Comparison of ENCODE assay signal across 11 mouse cellular contexts in genomic region chr10:127047954-127048353, GRCm38 (mm10). TPM values are rescaled to one million over a fixed set of nuclear protein-coding genes. Genes with fewer than 3 reads are reported as not detected.
DNase-seq lines count a peak whose midpoint lies in the region; ATAC-seq and TF ChIP-seq lines count a peak whose summit lies in the region.
"Had no signal": no experiment of that assay in that cellular context is flagged by ENCODE, and none has a peak within 500 bp of the region (broad histone marks: within the 10 kb centered on the region; RNA-seq: fewer than 3 reads in every experiment).

TSS of gene Cyp27b1 (plus strand) at chr10:127048250.

- H3K36me3 ChIP-seq in embryonic facial prominence, embryonic 14.5 days (ENCODE audit: control insufficient read depth, insufficient read depth, low read length): peaks cover 6% of the 10 kb centered on the region; the same call in 1 of the 2 replicates
- peaks cover 23% of the 10 kb centered on the region for H3K36me3 ChIP-seq in liver, embryonic 13.5 days

- H3K4me1 ChIP-seq in cerebellum, adult 2 months (ENCODE audit: control insufficient read depth, insufficient read depth, low read length): no peaks in the 10 kb centered on the region
- peaks cover 1% of the 10 kb centered on the region; the same call in 1 of the 2 replicates for H3K4me1 ChIP-seq in embryonic facial prominence, embryonic 14.5 days (ENCODE audit: control insufficient read depth, insufficient read depth, low read length)
- peaks cover 14% of the 10 kb centered on the region for H3K4me1 ChIP-seq in liver, embryonic 13.5 days (replicated peaks)

- TF ChIP-seq POLR2A in cerebellum, adult 2 months (IDR thresholded peaks at IDR 0.05; ENCODE audit: borderline replicate concordance, insufficient read depth, low read length): no peak

- TF ChIP-seq CTCF in cerebellum, adult 2 months (IDR thresholded peaks at IDR 0.05; ENCODE audit: borderline replicate concordance, insufficient read depth, low read depth, low read length): no peak
- TF ChIP-seq CTCF in layer of hippocampus, adult 2 months (conservative IDR thresholded peaks at IDR 0.05): no peak

- no peak for DNase-seq in cerebellum, adult 2 months
- DNase-seq in cerebellum, postnatal 36 days: no peak
- DNase-seq in kidney, postnatal 14 days: peak; percentile 51
- DNase-seq in kidney, postnatal 4 days: no peak
- DNase-seq in embryonic facial prominence, embryonic 14.5 days (ENCODE audit: low spot score): no peak
- DNase-seq in liver, embryonic 13.5 days: no peak
- DNase-seq in layer of hippocampus, adult 9-10 months (ENCODE audit: low spot score): no peak
- DNase-seq in layer of hippocampus, adult 2 months (ENCODE audit: low spot score in 2 of 2): no peak
- DNase-seq: lung, postnatal 36 days; right cerebral cortex, adult 18-20 months had no signal

- no peaks in the 10 kb centered on the region for H3K9me3 ChIP-seq in embryonic facial prominence, embryonic 14.5 days (ENCODE audit: control insufficient read depth, low read length)
- no peaks in the 10 kb centered on the region for H3K9me3 ChIP-seq in liver, embryonic 13.5 days (replicated peaks)

- no peak within 1 kb of the TSS for H3K27ac ChIP-seq in cerebellum, adult 2 months (ENCODE audit: insufficient read depth, low read length)
- no peak within 1 kb of the TSS for H3K27ac ChIP-seq in embryonic facial prominence, embryonic 14.5 days (replicated peaks; ENCODE audit: low read depth, low read length)
- no peak within 1 kb of the TSS for H3K27ac ChIP-seq in liver, embryonic 13.5 days
- no peak within 1 kb of the TSS for H3K27ac ChIP-seq in layer of hippocampus, adult 2 months

- WGBS in cerebellum, adult 2 months: 31% methylated on average over 5 of the region's 5 CpGs
- 17% methylated on average over 5 of the region's 5 CpGs for WGBS in embryonic facial prominence, embryonic 14.5 days
- 34% methylated on average over 5 of the region's 5 CpGs for WGBS in liver, embryonic 13.5 days (ENCODE audit: insufficient replicate concordance)

- H3K27me3 ChIP-seq in cerebellum, adult 2 months (ENCODE audit: control insufficient read depth, insufficient read depth, low read length): peaks cover 2% of the 10 kb centered on the region; the same call in 1 of the 2 replicates
- peaks cover 50% of the 10 kb centered on the region for H3K27me3 ChIP-seq in embryonic facial prominence, embryonic 14.5 days (replicated peaks; ENCODE audit: control insufficient read depth, insufficient read depth, low read length)
- peaks cover 57% of the 10 kb centered on the region for H3K27me3 ChIP-seq in liver, embryonic 13.5 days

- no peak within 1 kb of the TSS for H3K9ac ChIP-seq in embryonic facial prominence, embryonic 14.5 days (ENCODE audit: low read depth, low read length)
- H3K9ac ChIP-seq in liver, embryonic 13.5 days: no peak within 1 kb of the TSS

- peak within 1 kb of the TSS; percentile 32 for H3K4me3 ChIP-seq in cerebellum, adult 2 months (replicated peaks; ENCODE audit: insufficient read depth, low read depth, low read length)
- peak within 1 kb of the TSS; percentile 15 for H3K4me3 ChIP-seq in embryonic facial prominence, embryonic 14.5 days (ENCODE audit: low read depth, low read length)
- H3K4me3 ChIP-seq in liver, embryonic 13.5 days (replicated peaks): peak within 1 kb of the TSS; percentile 18; the same call in 1 of the 2 replicates
- H3K4me3 ChIP-seq in layer of hippocampus, adult 2 months: no peak within 1 kb of the TSS

- H3K4me2 ChIP-seq in embryonic facial prominence, embryonic 14.5 days (ENCODE audit: low read depth, low read length): peak within 1 kb of the TSS; percentile 28
- H3K4me2 ChIP-seq in liver, embryonic 13.5 days: 0 out of 2 replicates have a peak within 1 kb of the TSS, but pooled peaks have one; percentile 26

- no peak for ATAC-seq in embryonic facial prominence, embryonic 14.5 days (ENCODE audit: low read depth)
- ATAC-seq in liver, embryonic 13.5 days (ENCODE audit: low read depth): no peak

RNA-seq across cellular contexts. Expression of gene Cyp27b1, which starts in this region (rescaled TPM):
- polyA plus RNA-seq in cerebellum, adult 2 months (2012; rRNA removed): 0.19 and 0.29 TPM in 2 replicates
- 0.13 and 0.29 TPM in 2 replicates for polyA plus RNA-seq in embryonic facial prominence, embryonic 14.5 days (2014; fragmentation: Nextera tagmentation; extraction: Ambion mirVana)
- not detected in 2 replicates for polyA plus RNA-seq in liver, embryonic 13.5 days (2015; fragmentation: Nextera tagmentation; extraction: Ambion mirVana)
- total RNA-seq in layer of hippocampus, adult 2 months (2021): 1 to 10 TPM; 1.0 to 1.1 TPM
- total RNA-seq: hematopoietic stem cell, adult 5-6 weeks had no signal
